Mouse (Mus musculus) limb, embryonic 12.5 days (tissue): ENCODE measurements around the gene Pbld1. TPM values are rescaled to one million over a fixed set of nuclear protein-coding genes. Genes with fewer than 3 reads are reported as not detected.

Experiments used
- ATAC-seq: fragments of 200-750 bp; cut with Nextera tagmentation; 2 replicates; pipeline ENCODE4 v1.8.0; 2017; ENCODE audit warnings: low read depth, moderate TSS enrichment; ENCODE audit not compliant: insufficient number of reproducible peaks, insufficient read depth, low FRiP score, low TSS enrichment
- H3K27ac ChIP-seq: fragments of 300-500 bp; sonication (generic); 2 replicates; pipeline ENCODE4 v1.5.1; 2016; ENCODE audit warnings: mild to moderate bottlenecking, moderate library complexity
- H3K27me3 ChIP-seq: fragments of 300-500 bp; sonication (generic); 2 replicates; pipeline ENCODE4 v1.6.1; 2016; ENCODE audit warnings: mild to moderate bottlenecking, moderate library complexity
- H3K36me3 ChIP-seq: fragments of 300-500 bp; sonication (generic); 2 replicates; pipeline ENCODE4 v1.6.1; 2016; ENCODE audit warnings: mild to moderate bottlenecking, moderate library complexity
- H3K4me1 ChIP-seq: fragments of 300-500 bp; sonication (generic); replicated peaks from 2 replicates; pipeline ENCODE4 v1.6.1; 2016
- H3K4me2 ChIP-seq: fragments of 300-500 bp; sonication (generic); 2 replicates; pipeline ENCODE4 v1.6.1; 2016; ENCODE audit warnings: mild to moderate bottlenecking, moderate library complexity
- H3K4me3 ChIP-seq: fragments of 300-500 bp; sonication (generic); replicated peaks from 2 replicates; pipeline ENCODE4 v1.5.1; 2016; ENCODE audit warnings: mild to moderate bottlenecking
- H3K9ac ChIP-seq: fragments of 300-500 bp; sonication (generic); replicated peaks from 2 replicates; pipeline ENCODE4 v1.6.1; 2016; ENCODE audit warnings: mild to moderate bottlenecking, moderate library complexity
- H3K9me3 ChIP-seq: fragments of 300-500 bp; sonication (generic); 2 replicates; pipeline ENCODE4 v1.6.1; 2016; ENCODE audit warnings: mild to moderate bottlenecking, moderate library complexity
- WGBS: fragments of 180-500 bp; shearing (Covaris S2); methylation state at CpG from one replicate; pipeline ENCODE4 v1.1.7; 2016; 5-methylcytosine and 5-hydroxymethylcytosine counted together
- polyA plus RNA-seq: library from polyadenylated mRNA; unstranded; fragments of >200 nt; fragmentation: Nextera tagmentation; extraction: Ambion mirVana; gene quantifications from 2 replicates; pipeline ENCODE4 v1.2.1, GENCODE M21; 2016

The Pbld1 gene
- polyA plus RNA-seq, 1 experiment from 2014 or later: 1.4 TPM

DNA sequence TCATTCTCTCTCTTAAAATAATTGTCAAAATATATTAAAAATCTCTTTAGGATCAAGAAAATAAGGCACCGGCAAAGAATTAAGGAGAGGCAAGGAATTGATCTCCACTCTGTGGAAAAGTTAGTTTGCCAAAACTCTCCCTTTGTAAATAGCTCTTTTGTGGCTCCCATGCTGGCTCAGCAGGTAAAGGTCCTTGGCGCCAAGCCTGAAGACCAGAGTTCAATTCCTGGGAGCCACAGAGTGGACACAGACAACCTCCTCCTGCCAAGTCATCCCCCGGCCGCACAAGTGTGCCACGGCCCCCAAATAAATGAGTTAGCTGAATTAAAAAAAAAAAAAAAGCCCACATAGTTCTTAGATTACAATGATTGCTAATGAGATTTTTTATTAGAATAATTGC is 2.7 kb downstream of the Pbld1 start:
- Histone ChIP-seq H3K9ac (no peak overlapping the region), H3K9me3 (no peaks in the 10 kb centered on the region), H3K4me1 (no peaks in the 10 kb centered on the region), H3K36me3 (no peaks in the 10 kb centered on the region), H3K4me2 (no peak overlapping the region), H3K27ac (no peak overlapping the region), H3K4me3 (no peak overlapping the region), H3K27me3 (0 out of 2 replicates have a peak, but pooled peaks cover 2% of the 10 kb centered on the region)
- ATAC-seq: no peak
- WGBS: 94% methylated on average over 5 of the region's 5 CpGs

DNA sequence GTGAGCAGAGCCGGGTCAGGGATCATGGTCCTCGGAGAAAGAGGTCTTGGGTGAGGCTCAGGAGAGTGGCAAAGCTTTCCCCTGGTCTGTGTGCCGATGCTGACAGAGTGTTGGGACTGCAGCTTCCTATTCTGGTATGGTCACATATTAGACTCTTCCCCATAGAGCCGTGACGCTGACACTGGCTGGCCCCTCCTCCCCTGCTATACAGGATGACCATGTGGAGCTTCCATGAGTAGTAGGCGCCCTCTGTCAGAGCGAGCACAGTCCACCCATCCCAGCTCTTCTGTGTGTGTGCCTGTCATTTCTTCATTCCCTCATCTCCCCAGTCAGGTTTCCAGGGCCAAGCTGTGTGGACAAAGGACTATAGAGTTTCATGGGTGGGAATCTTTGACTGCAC is 3.4 kb downstream of the Pbld1 start:
- Histone ChIP-seq H3K4me2 (no peak overlapping the region), H3K27me3 (0 out of 2 replicates have a peak, but pooled peaks cover 2% of the 10 kb centered on the region), H3K9ac (no peak overlapping the region), H3K9me3 (no peaks in the 10 kb centered on the region), H3K27ac (no peak overlapping the region), H3K4me3 (no peak overlapping the region), H3K4me1 (no peaks in the 10 kb centered on the region), H3K36me3 (no peaks in the 10 kb centered on the region)
- ATAC-seq: no peak
- WGBS: 81% methylated on average over 7 of the region's 7 CpGs

DNA sequence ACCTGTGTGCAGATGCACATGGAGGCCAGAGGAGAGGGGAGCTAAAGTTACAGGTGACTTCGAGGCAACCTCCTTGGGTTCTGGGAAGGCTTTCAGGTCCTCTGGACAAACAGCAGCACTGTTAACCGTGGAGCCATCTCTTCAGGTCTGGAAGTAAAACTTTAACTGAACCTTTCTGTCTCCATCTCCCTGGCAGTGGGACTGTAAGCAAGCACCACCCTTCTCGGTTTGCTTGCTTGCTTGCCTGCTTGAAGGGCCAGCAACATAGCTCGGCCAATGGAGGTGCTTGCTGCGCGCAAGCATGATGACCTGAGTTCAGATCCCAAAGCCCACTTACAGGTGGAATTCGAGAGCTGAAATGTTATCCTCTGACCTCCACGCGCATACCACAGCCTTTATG is 4.6 kb downstream of the Pbld1 start:
- 81% methylated on average over 9 of the region's 9 CpGs for WGBS
- 0 out of 2 replicates have a peak, but pooled peaks cover 2% of the 10 kb centered on the region for H3K27me3 ChIP-seq
- H3K9me3 ChIP-seq: no peaks in the 10 kb centered on the region
- H3K4me1 ChIP-seq: no peaks in the 10 kb centered on the region
- no peaks in the 10 kb centered on the region for H3K36me3 ChIP-seq
- H3K9ac ChIP-seq: no peak overlapping the region
- H3K4me3 ChIP-seq: no peak overlapping the region
- H3K4me2 ChIP-seq: no peak overlapping the region
- no peak overlapping the region for H3K27ac ChIP-seq
- ATAC-seq: no peak

DNA sequence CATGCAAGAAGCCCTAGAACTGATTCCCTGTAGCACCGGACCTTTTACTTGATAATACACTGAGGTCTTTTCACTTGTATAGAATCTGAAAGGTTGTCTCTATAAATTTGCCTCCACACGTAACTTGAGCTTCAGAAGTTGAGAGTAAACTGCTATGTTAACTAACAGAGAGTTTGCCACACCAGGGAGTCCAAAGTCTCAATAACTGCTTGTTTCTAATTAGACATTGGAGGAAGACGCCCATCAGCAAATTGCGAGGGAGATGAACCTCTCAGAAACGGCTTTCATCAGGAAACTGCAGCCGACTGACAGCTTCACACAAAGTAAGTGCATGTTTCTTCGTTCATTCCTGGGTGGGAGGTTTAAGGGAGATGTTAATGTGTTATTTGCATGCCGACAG is 5.6 kb downstream of the Pbld1 start:
- no peaks in the 10 kb centered on the region for H3K36me3 ChIP-seq
- no peak for ATAC-seq
- H3K4me3 ChIP-seq: no peak overlapping the region
- H3K27me3 ChIP-seq: 0 out of 2 replicates have a peak, but pooled peaks cover 2% of the 10 kb centered on the region
- WGBS: 54% methylated on average over 8 of the region's 8 CpGs
- no peak overlapping the region for H3K9ac ChIP-seq
- no peak overlapping the region for H3K4me2 ChIP-seq
- no peaks in the 10 kb centered on the region for H3K9me3 ChIP-seq
- no peak overlapping the region for H3K27ac ChIP-seq
- H3K4me1 ChIP-seq: no peaks in the 10 kb centered on the region

DNA sequence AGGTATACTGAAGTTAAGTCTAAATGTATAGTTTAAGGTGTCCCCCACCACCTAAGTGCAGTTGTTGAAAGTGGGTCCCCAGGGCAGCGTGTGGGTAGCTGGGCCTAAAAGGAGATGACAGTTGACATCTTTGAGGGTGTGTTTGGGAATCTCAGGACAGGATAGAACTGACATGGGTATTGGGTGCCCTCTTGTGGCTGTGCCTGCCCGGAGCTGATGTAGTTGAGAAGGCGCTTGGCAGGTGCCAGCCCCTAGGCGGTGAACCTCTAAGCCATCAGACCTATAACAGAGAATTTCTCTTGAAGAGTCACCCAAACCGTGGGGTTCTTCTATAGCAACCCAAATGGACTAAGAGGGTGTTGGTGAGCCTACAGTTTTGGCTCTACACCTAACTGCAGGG is 6.0 kb downstream of the Pbld1 start:
- 0 out of 2 replicates have a peak, but pooled peaks have one; percentile 57 for ATAC-seq
- WGBS: 9% methylated on average over 5 of the region's 5 CpGs

DNA sequence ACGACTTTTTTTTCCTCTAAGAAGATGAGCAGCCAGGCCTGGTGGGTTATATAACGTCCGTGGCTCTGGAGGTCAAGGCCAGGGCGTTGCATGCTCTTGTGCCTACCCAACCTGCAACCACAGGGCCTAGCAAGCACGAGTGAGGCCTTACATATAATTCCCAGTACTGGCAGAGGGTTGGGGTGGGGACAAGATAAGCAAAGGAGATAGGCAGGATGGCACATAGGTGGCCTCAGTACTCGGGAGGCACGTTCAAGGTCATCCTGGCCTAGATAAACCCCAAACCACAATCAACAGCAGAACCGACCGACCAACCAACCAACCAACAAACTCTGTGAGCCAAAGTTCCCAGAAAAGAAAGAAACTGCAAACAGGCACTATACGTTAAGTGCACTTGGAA is 26.3 kb downstream of the Pbld1 start:
- H3K4me1 ChIP-seq: peaks cover 9% of the 10 kb centered on the region
- WGBS: 77% methylated on average over 10 of the region's 10 CpGs
- no peak for ATAC-seq

More for the DNA sequence above, 6.0 kb downstream of the Pbld1 start:
- Histone ChIP-seq H3K36me3 (no peaks in the 10 kb centered on the region), H3K4me2 (no peak overlapping the region), H3K9ac (no peak overlapping the region), H3K9me3 (no peaks in the 10 kb centered on the region), H3K27me3 (0 out of 2 replicates have a peak, but pooled peaks cover 2% of the 10 kb centered on the region), H3K27ac (no peak overlapping the region), H3K4me3 (no peak overlapping the region), H3K4me1 (no peaks in the 10 kb centered on the region)

DNA sequence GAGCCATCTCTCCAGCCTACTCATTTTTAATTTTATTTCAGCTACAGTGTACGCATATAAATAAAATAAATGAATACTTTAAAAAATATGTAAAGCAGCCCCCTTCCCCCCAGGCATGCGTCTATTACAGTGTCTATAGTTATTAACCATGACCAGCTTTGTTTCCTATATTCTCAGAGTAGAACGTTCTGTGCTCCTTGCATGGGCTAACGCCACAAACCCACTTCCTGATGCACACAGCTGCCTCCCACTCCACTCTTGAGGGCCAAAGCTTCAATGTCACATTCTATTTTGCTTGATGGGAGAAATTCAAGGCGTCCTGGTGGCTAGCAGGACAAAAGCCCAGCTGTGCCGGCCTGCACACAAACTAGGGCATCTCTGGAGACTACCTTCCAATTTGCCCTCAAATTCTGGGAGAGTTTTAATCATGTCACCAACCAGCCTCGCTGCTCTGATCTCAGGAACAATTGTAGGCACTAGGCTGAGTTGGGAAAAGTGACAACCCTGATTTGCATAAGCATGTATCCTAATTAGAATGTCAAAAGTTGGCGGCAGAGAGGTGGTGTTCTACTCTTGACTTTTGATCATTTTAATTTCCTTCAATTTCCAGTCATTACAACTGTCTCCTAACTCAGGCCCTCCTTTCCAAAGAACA is 29.3 kb downstream of the Pbld1 start:
- H3K27me3 ChIP-seq: peaks cover 19% of the 10 kb centered on the region
- no peak for ATAC-seq
- 40% methylated on average over 8 of the region's 8 CpGs for WGBS
- H3K9ac ChIP-seq: no peak overlapping the region
- H3K27ac ChIP-seq: no peak overlapping the region
- no peaks in the 10 kb centered on the region for H3K9me3 ChIP-seq
- peaks cover 14% of the 10 kb centered on the region for H3K4me1 ChIP-seq
- H3K4me3 ChIP-seq: peak overlapping the region; percentile 33
- H3K4me2 ChIP-seq: peak overlapping the region; percentile 57
- H3K36me3 ChIP-seq: no peaks in the 10 kb centered on the region

More for the DNA sequence above, 26.3 kb downstream of the Pbld1 start:
- no peak overlapping the region for H3K9ac ChIP-seq
- no peak overlapping the region for H3K4me3 ChIP-seq
- H3K9me3 ChIP-seq: no peaks in the 10 kb centered on the region
- H3K27me3 ChIP-seq: peaks cover 19% of the 10 kb centered on the region
- no peak overlapping the region for H3K4me2 ChIP-seq
- H3K27ac ChIP-seq: no peak overlapping the region
- no peaks in the 10 kb centered on the region for H3K36me3 ChIP-seq

DNA sequence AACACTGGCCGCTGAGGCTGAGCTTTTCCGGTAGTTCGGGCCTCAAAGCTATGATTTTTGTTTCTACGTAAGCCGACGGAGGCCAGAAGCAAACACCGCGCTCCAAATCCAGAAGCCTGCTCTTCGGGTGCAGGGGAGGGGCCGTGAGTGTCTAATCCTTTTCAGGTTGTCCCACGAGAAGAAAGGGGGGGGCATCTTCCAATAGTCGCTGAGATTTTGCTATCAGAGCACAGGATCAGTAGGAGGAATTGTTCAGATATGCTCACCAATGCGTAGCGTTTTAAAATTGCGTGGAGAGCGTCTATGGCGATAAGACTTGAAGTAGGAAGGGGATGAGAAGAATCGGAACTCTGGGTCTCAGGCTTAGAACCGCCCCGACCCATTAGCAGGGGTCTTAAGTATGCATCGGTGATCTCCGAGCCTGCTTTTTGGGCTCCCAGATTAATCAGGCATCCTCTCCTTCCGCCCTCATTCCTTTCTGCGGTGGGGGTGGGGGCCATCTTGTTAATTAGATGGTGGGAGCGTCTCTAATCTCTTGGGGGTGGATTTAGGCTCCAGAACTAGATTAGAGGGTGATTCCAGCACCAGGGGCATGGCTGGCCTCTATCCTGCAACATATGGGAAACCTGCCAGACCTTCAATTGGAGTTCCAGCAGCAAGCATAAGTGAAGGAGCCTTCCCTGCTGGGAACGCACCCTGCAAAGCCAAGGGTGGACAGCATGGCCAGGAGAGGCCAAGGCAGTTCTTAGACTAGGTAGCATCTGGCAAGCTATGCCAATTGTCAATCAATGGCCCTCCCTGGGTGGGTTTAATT is 30.0 kb downstream of the Pbld1 start:
- Histone ChIP-seq H3K27ac (no peak overlapping the region), H3K9ac (peak overlapping the region; percentile 47; the same call in 1 of the 2 replicates), H3K4me1 (peaks cover 14% of the 10 kb centered on the region), H3K9me3 (no peaks in the 10 kb centered on the region), H3K27me3 (peaks cover 19% of the 10 kb centered on the region), H3K36me3 (no peaks in the 10 kb centered on the region), H3K4me3 (peak overlapping the region; percentile 33), H3K4me2 (peak overlapping the region; percentile 57)
- 7% methylated on average over 26 of the region's 26 CpGs for WGBS
- no peak for ATAC-seq

DNA sequence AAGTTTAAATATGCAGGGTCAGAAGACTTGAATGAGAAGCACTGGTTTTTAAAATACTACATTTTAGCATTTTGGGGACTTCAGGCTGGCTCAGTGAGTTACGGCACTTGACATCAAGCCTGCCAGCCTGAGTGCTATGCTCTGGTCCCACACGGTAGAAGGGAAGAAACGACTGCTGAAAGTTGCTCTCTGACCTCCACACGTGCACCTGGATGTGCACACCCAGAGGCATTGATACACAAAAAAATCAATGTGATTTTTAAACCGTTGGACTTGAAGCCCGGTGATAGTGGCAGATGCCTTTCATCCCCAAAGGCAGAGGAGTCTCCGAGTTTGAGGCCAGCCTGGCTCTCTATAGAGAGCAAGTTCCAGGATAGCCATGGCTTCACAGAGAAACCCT is 32.0 kb downstream of the Pbld1 start:
- no peak overlapping the region for H3K27ac ChIP-seq
- no peak for ATAC-seq
- 57% methylated on average over 7 of the region's 7 CpGs for WGBS

DNA sequence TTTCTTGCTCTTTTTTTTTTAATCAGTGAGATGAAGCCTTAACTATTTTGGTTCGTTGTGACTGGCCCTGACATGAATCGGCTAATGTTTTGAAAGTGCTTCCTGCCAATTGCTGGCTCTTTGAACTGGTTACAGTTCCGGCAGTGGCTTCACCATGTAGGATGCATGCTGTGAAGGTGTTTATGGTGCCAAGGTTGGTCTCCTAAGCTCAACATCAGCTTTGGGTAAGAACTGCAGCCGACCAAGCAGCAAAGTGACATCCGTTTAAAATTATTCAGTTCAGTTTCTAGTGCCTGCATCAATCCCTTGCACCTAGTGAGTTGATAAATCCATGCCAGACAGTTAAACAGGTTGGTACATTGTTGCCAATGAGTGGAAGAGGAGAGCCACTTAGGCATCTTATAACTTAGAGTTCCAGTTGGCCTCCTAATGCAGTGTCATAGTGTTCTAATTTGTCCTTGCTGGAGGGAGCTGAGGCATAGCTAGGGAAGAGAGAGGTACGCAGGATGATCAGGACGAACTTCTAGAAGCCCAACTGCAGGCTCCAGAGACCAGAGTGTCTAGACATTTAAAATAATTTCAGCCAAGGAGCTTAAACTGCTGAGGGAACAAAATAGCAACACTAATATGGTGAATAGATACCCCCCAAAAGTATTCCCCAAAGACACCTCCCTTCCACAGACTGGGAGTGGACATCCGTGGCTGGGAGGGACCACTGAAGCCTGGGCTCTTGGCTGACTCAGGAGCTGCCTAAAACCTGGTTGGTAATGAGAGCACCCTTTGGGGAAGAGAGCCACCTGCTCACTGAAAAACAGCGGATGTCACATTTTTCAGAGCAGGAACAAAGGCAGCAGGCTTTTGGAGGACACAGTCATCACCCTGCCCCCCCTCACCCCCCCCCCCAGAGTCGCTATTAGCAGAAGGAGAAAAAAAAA is 32.9 kb downstream of the Pbld1 start:
- Histone ChIP-seq H3K4me1 (peaks cover 14% of the 10 kb centered on the region), H3K27ac (no peak overlapping the region), H3K27me3 (peaks cover 24% of the 10 kb centered on the region), H3K9ac (no peak overlapping the region), H3K4me3 (no peak overlapping the region), H3K4me2 (no peak overlapping the region), H3K36me3 (no peaks in the 10 kb centered on the region), H3K9me3 (no peaks in the 10 kb centered on the region)
- ATAC-seq: no peak
- 53% methylated on average over 10 of the region's 10 CpGs for WGBS

More for the DNA sequence above, 32.0 kb downstream of the Pbld1 start:
- Histone ChIP-seq H3K27me3 (peaks cover 19% of the 10 kb centered on the region), H3K4me2 (no peak overlapping the region), H3K36me3 (no peaks in the 10 kb centered on the region), H3K9ac (no peak overlapping the region), H3K4me1 (peaks cover 14% of the 10 kb centered on the region), H3K4me3 (no peak overlapping the region), H3K9me3 (no peaks in the 10 kb centered on the region)

DNA sequence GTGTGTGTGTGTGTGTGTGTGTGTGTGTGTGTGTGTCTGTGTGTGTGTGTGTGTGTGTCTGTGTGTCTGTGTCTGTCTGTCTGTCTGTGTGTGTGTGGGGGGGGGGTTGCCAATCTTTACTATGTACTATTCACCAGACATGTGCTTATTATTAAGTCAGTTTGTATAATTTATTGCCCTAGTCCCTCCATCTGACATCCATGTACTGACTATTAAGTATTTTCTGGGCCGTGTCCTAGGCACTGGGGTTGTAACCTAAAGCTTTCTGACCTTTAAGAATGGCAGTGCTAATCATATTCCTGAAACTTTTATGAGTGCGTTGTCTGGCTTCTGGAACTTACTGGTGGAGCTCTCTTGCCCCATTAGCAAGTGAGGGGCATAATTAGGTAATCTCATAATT is 36.8 kb downstream of the Pbld1 start:
- no peaks in the 10 kb centered on the region for H3K36me3 ChIP-seq
- H3K9ac ChIP-seq: no peak overlapping the region
- H3K27ac ChIP-seq: no peak overlapping the region
- peaks cover 34% of the 10 kb centered on the region for H3K27me3 ChIP-seq
- no peak overlapping the region for H3K4me2 ChIP-seq
- H3K4me1 ChIP-seq: peaks cover 17% of the 10 kb centered on the region
- H3K9me3 ChIP-seq: no peaks in the 10 kb centered on the region
- WGBS: 24% methylated on average over 2 of the region's 2 CpGs
- H3K4me3 ChIP-seq: no peak overlapping the region
- no peak for ATAC-seq
